Mouse (Mus musculus): ENCODE data around the gene Cmtm5.
A peak's percentile ranks its signal among the peaks of the same experiment; 100 is the strongest.
"Not testable (repeated sequence)": the region's sequence is repeated elsewhere in the genome, so short reads cannot be mapped to it uniquely, and the experiment has no call there.

Cmtm5 gene

GRCm38 (mm10) chr14:54930431-54930830 lies 5.6 kb upstream of the Cmtm5 start:
- no peak for DNase-seq (ENCODE audit: inconsistent age in 2 of 2, low spot score in 1 of 2)

- DNase-seq (ENCODE audit: inconsistent age in 2 of 2, low spot score in 1 of 2), result no peak
Measured at GRCm38 (mm10) chr14:54932645-54933150, 3.4 kb upstream of the Cmtm5 start, which contains the start of gene Il25. Il25 (plus strand) TSS chr14:54932695.

GRCm38 (mm10) chr14:54936831-54937160 lies 735 bp downstream of the Cmtm5 start:
- DNase-seq (ENCODE audit: inconsistent age in 2 of 2, low spot score in 1 of 2), result no peak

- no peak for DNase-seq (ENCODE audit: inconsistent age in 2 of 2, low spot score in 1 of 2)
Measured at GRCm38 (mm10) chr14:54937361-54938182, 1.5 kb downstream of the Cmtm5 start.

- DNase-seq (ENCODE audit: inconsistent age in 2 of 2, low spot score in 1 of 2), result no peak
Measured at GRCm38 (mm10) chr14:54938431-54939219, 2.6 kb downstream of the Cmtm5 start.

GRCm38 (mm10) chr14:54939434-54940175 lies 3.5 kb downstream of the Cmtm5 start:
- peak; percentile 63 to 87 for DNase-seq (ENCODE audit: inconsistent age in 2 of 2, low spot score in 1 of 2)

GRCm38 (mm10) chr14:54940176-54940530 lies 4.1 kb downstream of the Cmtm5 start:
- DNase-seq (ENCODE audit: inconsistent age in 2 of 2, low spot score in 1 of 2), result no peak

GRCm38 (mm10) chr14:54941024-54941978 lies 5.2 kb downstream of the Cmtm5 start:
- no peak for DNase-seq (ENCODE audit: inconsistent age in 2 of 2, low spot score in 1 of 2)

GRCm38 (mm10) chr14:54942479-54942878 lies 6.4 kb downstream of the Cmtm5 start:
- DNase-seq (ENCODE audit: inconsistent age in 2 of 2, low spot score in 1 of 2), result no peak

GRCm38 (mm10) chr14:54943971-54944370 lies 7.9 kb downstream of the Cmtm5 start:
- DNase-seq (ENCODE audit: inconsistent age in 2 of 2, low spot score in 1 of 2), result no peak

- DNase-seq (ENCODE audit: inconsistent age in 2 of 2, low spot score in 1 of 2), result no peak
Measured at GRCm38 (mm10) chr14:54944939-54945338, 8.9 kb downstream of the Cmtm5 start.

GRCm38 (mm10) chr14:54945975-54946704 lies 10.1 kb downstream of the Cmtm5 start:
- DNase-seq (ENCODE audit: inconsistent age in 2 of 2, low spot score in 1 of 2), result no peak

- DNase-seq (ENCODE audit: inconsistent age in 2 of 2, low spot score in 1 of 2), result not testable (repeated sequence)
Measured at GRCm38 (mm10) chr14:54947008-54947407, 10.9 kb downstream of the Cmtm5 start.

GRCm38 (mm10) chr14:54948781-54949180 lies 12.7 kb downstream of the Cmtm5 start:
- no peak for DNase-seq (ENCODE audit: inconsistent age in 2 of 2, low spot score in 1 of 2)

GRCm38 (mm10) chr14:54950493-54950892 lies 14.4 kb downstream of the Cmtm5 start:
- DNase-seq (ENCODE audit: inconsistent age in 2 of 2, low spot score in 1 of 2), result no peak

- DNase-seq (ENCODE audit: inconsistent age in 2 of 2, low spot score in 1 of 2), result no peak
Measured at GRCm38 (mm10) chr14:54951587-54951986, 15.5 kb downstream of the Cmtm5 start.

GRCm38 (mm10) chr14:54953664-54954206 lies 17.7 kb downstream of the Cmtm5 start:
- DNase-seq (ENCODE audit: inconsistent age in 2 of 2, low spot score in 1 of 2), result no peak

GRCm38 (mm10) chr14:54954474-54954873 lies 18.4 kb downstream of the Cmtm5 start:
- no peak for DNase-seq (ENCODE audit: inconsistent age in 2 of 2, low spot score in 1 of 2)

GRCm38 (mm10) chr14:54955481-54955880 lies 19.4 kb downstream of the Cmtm5 start:
- DNase-seq (ENCODE audit: inconsistent age in 2 of 2, low spot score in 1 of 2), result no peak
